Mouse (Mus musculus) neural tube, embryonic 12.5 days (tissue): ENCODE data around the gene Pkig. TPM values are rescaled to one million over a fixed set of nuclear protein-coding genes. Genes with fewer than 3 reads are reported as not detected.
A peak's percentile ranks its signal among the peaks of the same experiment; 100 is the strongest.
"Not testable (repeated sequence)": the region's sequence is repeated elsewhere in the genome, so short reads cannot be mapped to it uniquely, and the experiment has no call there.

Experiments used
- ATAC-seq: fragments of 200-750 bp; cut with Nextera tagmentation; 2 replicates; pipeline ENCODE4 v1.8.0; 2017; ENCODE audit warnings: low read depth, mild to moderate bottlenecking, moderate TSS enrichment, moderate library complexity; ENCODE audit not compliant: low FRiP score
- H3K27ac ChIP-seq: fragments of 300-500 bp; sonication (generic); 2 replicates; pipeline ENCODE4 v1.5.1; 2016
- H3K27me3 ChIP-seq: fragments of 300-500 bp; sonication (generic); replicated peaks from 2 replicates; pipeline ENCODE4 v1.6.1; 2016; ENCODE audit warnings: mild to moderate bottlenecking
- H3K36me3 ChIP-seq: fragments of 300-500 bp; sonication (generic); 2 replicates; pipeline ENCODE4 v1.6.1; 2016; ENCODE audit warnings: mild to moderate bottlenecking
- H3K4me1 ChIP-seq: fragments of 300-500 bp; sonication (generic); 2 replicates; pipeline ENCODE4 v1.6.1; 2016
- H3K4me2 ChIP-seq: fragments of 300-500 bp; sonication (generic); replicated peaks from 2 replicates; pipeline ENCODE4 v1.6.1; 2016; ENCODE audit warnings: mild to moderate bottlenecking
- H3K4me3 ChIP-seq: fragments of 300-500 bp; sonication (generic); 2 replicates; pipeline ENCODE4 v1.5.1; 2016
- H3K9ac ChIP-seq: fragments of 300-500 bp; sonication (generic); 2 replicates; pipeline ENCODE4 v1.6.1; 2016; ENCODE audit warnings: mild to moderate bottlenecking
- H3K9me3 ChIP-seq: fragments of 300-500 bp; sonication (generic); 2 replicates; pipeline ENCODE4 v1.6.1; 2016; ENCODE audit warnings: mild to moderate bottlenecking
- WGBS: fragments of 180-500 bp; shearing (Covaris S2); methylation state at CpG from one replicate; pipeline ENCODE4 v1.1.7; 2016; 5-methylcytosine and 5-hydroxymethylcytosine counted together
- polyA plus RNA-seq: library from polyadenylated mRNA; unstranded; fragments of >200 nt; fragmentation: Nextera tagmentation; extraction: Ambion mirVana; gene quantifications from 2 replicates; pipeline ENCODE4 v1.2.1, GENCODE M21; 2016

Pkig gene
- polyA plus RNA-seq, 1 experiment from 2014 or later, result 124 TPM

DNA sequence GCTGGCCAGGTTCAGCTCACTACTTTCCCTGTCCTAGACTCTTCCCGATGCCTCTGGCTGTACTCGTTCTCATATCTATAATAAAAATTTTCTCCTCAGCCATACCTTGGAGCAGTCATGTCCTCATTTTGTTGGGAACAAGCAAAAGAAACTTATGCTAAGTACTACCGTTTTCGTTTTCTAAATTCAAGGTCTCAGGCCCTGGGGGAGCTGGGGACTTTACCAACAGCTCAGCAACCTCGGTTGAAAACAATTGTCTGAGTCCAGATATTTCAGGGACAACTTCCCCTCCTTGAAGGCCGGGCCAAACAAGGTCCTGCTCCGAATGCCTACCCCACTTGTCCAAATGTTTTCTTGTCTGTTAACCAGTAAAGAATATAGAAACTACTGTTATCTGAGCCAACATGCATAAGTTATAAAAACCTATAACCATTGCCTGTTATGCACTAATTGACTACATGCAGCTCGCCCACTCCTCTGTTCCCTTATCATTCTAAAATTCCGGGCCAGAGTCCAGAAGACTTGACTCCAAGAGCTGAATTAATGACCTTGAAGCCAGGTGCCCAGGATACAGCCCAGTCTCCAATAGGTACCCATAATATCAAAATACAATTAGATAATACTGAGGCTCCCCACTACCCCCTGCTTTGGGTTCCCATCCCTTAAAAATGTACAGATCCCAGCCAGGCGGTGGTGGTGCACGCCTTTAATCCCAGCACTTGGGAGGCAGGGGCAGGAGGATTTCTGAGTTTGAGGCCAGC, 12.3 kb upstream of the Pkig start:
- Histone ChIP-seq H3K27me3 (no peaks in the 10 kb centered on the region), H3K4me2 (no peak overlapping the region), H3K4me3 (no peak overlapping the region), H3K9me3 (0 out of 2 replicates have a peak, but pooled peaks cover 8% of the 10 kb centered on the region), H3K4me1 (peaks cover 18% of the 10 kb centered on the region), H3K36me3 (no peaks in the 10 kb centered on the region), H3K27ac (no peak overlapping the region), H3K9ac (no peak overlapping the region)
- 84% methylated on average over 11 of the region's 11 CpGs for WGBS
- no peak for ATAC-seq

DNA sequence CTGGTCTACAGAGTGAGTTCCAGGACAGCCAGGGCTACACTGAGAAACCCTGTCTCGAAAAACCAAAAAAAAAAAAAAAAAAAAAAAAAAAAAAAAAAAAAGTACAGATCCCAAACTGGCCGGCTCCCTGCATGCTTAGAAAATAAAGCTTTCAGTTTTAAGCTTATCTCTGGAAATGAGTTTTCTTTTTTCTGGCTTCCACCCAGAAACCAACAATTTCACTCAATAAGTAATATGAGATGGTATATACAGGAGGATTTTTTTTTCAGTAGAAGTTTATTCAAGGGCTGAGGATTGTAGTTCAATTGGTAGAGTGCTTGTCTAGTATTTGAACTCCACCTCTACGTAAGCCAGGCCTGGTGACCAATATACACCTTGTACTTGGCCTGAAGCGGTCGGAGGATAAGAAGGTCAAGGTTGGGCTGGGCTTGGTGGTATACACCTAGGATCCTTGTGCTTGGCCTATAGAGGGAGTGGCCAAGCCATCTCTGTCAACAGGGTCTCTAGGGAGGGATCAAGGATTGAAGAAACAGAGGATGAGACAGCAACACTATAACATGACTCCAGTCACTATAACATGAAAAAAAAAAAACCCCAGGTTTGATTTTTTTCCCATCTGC, 11.6 kb upstream of the Pkig start:
- H3K9ac ChIP-seq, result no peak overlapping the region
- H3K4me1 ChIP-seq, result peaks cover 18% of the 10 kb centered on the region
- H3K27me3 ChIP-seq, result no peaks in the 10 kb centered on the region
- 91% methylated on average over 5 of the region's 5 CpGs for WGBS
- no peak overlapping the region for H3K4me2 ChIP-seq
- ATAC-seq, result no peak
- H3K27ac ChIP-seq, result no peak overlapping the region
- H3K9me3 ChIP-seq, result 0 out of 2 replicates have a peak, but pooled peaks cover 8% of the 10 kb centered on the region
- H3K4me3 ChIP-seq, result no peak overlapping the region
- no peaks in the 10 kb centered on the region for H3K36me3 ChIP-seq

DNA sequence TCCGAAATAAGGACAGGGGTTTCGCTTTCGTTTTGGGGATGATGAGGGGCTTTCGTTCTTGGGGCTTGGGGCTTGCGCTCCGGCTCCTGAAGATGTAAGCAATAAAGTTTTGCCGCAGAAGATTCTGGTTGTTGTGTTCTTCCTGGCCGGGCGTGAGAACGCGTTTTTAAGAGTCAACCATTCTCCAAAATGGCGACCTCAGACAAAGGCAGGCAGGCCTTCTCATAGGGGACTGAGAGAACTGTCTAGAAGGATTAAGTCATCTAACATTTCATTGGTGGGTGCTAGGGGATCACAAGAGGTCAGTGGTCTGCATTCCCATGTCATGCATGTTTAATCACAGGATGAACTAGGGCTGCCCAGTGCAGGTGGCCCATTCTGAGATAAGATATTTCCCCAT, 2.5 kb upstream of the Pkig start:
- H3K4me3 ChIP-seq, H3K27ac ChIP-seq, H3K4me2 ChIP-seq, H3K27me3 ChIP-seq, H3K36me3 ChIP-seq, H3K9ac ChIP-seq, ATAC-seq, H3K9me3 ChIP-seq: not testable (repeated sequence)
- 96% methylated on average over 9 of the region's 12 CpGs for WGBS
- H3K4me1 ChIP-seq, result peaks cover 13% of the 10 kb centered on the region

DNA sequence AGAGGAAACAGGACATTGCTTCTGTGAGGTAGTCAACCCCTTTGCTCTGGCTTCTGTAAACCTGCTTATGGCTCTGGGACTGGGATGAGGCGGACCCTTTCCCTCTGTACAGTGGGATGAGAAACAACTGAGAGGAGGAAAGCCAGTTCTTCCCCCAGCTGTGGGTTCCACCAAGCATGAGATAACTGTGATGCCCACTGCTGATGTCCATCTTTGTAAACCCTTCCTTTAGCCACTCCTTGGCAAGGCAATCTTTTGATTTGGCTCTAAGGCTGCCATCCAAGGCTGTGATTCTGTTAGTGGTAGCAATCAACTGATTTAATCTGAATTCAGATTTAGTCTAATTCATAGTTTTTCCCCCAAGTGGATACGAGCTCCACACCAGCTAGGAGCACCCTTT, 700 bp upstream of the Pkig start:
- H3K4me3 ChIP-seq, result no peak overlapping the region
- no peak for ATAC-seq
- no peak overlapping the region for H3K4me2 ChIP-seq
- no peaks in the 10 kb centered on the region for H3K9me3 ChIP-seq
- no peak overlapping the region for H3K27ac ChIP-seq
- H3K9ac ChIP-seq, result no peak overlapping the region
- no peaks in the 10 kb centered on the region for H3K36me3 ChIP-seq
- peaks cover 17% of the 10 kb centered on the region for H3K4me1 ChIP-seq
- no peaks in the 10 kb centered on the region for H3K27me3 ChIP-seq
- WGBS, result 92% methylated on average over 2 of the region's 2 CpGs

DNA sequence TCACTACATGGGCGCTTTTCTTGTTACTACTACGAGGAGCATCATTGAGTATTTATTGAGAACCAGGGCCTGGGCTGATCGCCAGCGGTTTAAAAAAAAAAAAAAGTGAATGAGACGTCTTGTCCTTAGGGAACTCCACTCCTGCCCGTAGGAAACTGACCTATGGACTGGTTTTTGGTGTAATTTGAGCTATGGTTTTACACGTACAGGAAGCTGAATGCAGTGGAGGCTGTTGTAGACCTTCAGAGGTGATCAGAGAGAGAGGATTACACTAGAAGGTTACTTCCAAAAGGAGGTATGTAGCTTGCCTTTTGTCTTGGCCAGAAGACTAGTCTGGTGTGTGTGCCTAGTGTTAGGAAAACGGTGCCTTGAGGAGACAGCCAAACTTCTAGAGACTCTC, 755 bp downstream of the Pkig start:
- Histone ChIP-seq H3K4me1 (peaks cover 17% of the 10 kb centered on the region), H3K4me3 (peak overlapping the region; percentile 82), H3K36me3 (no peaks in the 10 kb centered on the region), H3K9me3 (no peaks in the 10 kb centered on the region), H3K27me3 (no peaks in the 10 kb centered on the region), H3K4me2 (peak overlapping the region; percentile 59), H3K9ac (peak overlapping the region; percentile 78; the same call in 1 of the 2 replicates), H3K27ac (no peak overlapping the region)
- no peak for ATAC-seq
- under 1% methylated on average over 8 of the region's 8 CpGs for WGBS

DNA sequence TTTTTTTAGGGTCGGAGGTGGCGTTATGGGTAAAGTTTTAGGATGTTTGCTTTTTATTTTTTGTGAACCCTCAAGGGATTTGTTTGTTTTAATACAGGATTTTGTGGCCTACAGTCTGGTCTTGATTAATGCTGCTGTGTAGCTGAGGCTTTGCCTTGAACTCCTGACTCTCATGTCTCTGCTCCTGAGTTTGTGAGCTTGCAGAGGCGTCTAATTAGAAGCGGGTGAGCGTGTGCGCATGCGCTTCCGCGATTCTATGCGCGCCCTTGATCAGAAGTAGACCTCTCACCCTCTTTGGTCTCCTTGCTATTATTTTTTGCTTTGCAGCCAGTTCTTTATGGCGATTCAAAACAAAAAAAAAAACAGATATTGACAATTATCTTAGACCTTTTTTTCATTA, 1.2 kb downstream of the Pkig start:
- Histone ChIP-seq H3K4me3 (peak overlapping the region; percentile 82; the same call in 1 of the 2 replicates), H3K27me3 (no peaks in the 10 kb centered on the region), H3K27ac (no peak overlapping the region), H3K4me1 (peaks cover 17% of the 10 kb centered on the region), H3K36me3 (no peaks in the 10 kb centered on the region), H3K9me3 (no peaks in the 10 kb centered on the region), H3K4me2 (peak overlapping the region; percentile 59), H3K9ac (no peak overlapping the region)
- 85% methylated on average over 12 of the region's 12 CpGs for WGBS
- ATAC-seq, result no peak

DNA sequence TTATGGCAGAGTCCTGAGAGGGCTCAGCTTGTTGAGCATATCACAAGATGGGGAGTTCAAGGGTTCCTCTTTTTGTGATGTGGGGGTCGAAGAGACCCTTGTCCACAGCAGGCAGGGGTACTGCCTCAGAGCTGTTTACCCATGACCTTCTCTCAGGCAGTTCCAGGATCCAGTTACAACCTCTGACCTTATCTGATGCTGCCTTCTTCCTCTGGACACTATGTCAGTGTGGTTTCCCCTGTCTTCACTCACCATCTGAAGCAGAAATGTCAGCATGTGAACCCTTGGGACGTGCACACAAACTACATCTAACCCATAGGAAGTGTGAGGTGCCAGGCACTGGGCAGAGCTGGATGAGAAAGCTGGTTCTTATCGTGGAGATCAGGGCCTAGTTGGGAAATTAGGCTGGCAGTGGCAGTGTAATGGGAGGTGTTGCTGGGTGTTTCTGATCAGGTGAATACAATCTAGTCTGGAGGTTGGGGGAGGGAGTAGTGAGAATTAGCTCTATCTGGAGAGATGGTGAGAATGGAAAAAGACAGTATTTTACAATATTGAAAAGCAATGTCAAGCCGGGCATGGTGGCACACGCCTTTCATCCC, 2.0 kb downstream of the Pkig start:
- 87% methylated on average over 5 of the region's 5 CpGs for WGBS
- ATAC-seq, result no peak
- no peak overlapping the region for H3K4me3 ChIP-seq
- H3K9ac ChIP-seq, result no peak overlapping the region
- H3K9me3 ChIP-seq, result no peaks in the 10 kb centered on the region
- H3K27ac ChIP-seq, result no peak overlapping the region
- peaks cover 17% of the 10 kb centered on the region for H3K4me1 ChIP-seq
- no peak overlapping the region for H3K4me2 ChIP-seq
- no peaks in the 10 kb centered on the region for H3K36me3 ChIP-seq
- H3K27me3 ChIP-seq, result no peaks in the 10 kb centered on the region

DNA sequence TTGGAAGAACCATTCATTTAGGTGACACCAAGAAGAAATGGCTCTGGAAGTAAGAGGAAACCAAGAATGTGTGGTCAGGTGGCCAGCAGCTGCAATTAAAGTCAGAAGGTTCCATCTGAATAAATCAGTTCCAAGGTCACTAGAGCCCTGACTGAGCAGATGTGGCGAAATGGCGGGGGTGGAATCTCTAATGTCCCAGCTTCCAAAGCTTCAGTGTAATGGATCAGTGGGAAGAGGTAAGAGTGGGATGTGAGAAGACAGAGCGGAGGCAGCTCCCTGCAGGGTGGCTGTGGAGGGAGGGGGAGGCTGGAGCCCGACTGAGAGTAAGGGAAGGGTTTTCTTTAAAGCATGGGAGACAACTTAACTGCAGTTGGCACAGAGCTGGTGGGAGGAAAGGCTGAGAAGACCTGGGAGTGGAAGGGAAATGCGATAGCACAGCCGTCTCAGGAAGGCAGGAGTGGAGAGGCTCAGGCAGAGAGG, 3.2 kb downstream of the Pkig start:
- ATAC-seq, result no peak
- Histone ChIP-seq H3K4me1 (peaks cover 17% of the 10 kb centered on the region), H3K36me3 (no peaks in the 10 kb centered on the region), H3K4me3 (no peak overlapping the region), H3K9ac (no peak overlapping the region), H3K9me3 (no peaks in the 10 kb centered on the region), H3K27ac (no peak overlapping the region), H3K27me3 (no peaks in the 10 kb centered on the region), H3K4me2 (no peak overlapping the region)
- 47% methylated on average over 6 of the region's 6 CpGs for WGBS

DNA sequence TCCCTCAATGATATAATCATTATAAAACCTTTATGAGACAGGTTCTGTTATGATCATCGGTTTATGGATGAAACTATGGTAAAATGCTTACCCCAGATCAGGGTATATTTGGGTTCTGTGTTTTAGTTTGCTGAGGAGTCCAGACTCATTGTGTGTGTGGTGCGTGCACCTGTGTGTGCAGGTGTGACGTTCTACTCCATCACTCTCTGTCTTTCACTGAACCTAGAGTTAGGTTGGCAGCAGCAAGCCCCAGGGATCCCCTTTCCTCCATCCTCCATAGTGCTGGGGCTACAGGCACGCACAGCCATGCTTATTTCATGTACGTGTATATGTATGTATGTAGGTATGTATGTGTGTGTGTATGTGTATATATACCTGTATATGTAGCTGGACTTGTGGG, 3.9 kb downstream of the Pkig start:
- Histone ChIP-seq H3K4me3 (no peak overlapping the region), H3K9me3 (no peaks in the 10 kb centered on the region), H3K27ac (no peak overlapping the region), H3K36me3 (no peaks in the 10 kb centered on the region), H3K4me2 (no peak overlapping the region), H3K27me3 (no peaks in the 10 kb centered on the region), H3K4me1 (peaks cover 17% of the 10 kb centered on the region), H3K9ac (no peak overlapping the region)
- 96% methylated on average over 5 of the region's 5 CpGs for WGBS
- ATAC-seq, result no peak

DNA sequence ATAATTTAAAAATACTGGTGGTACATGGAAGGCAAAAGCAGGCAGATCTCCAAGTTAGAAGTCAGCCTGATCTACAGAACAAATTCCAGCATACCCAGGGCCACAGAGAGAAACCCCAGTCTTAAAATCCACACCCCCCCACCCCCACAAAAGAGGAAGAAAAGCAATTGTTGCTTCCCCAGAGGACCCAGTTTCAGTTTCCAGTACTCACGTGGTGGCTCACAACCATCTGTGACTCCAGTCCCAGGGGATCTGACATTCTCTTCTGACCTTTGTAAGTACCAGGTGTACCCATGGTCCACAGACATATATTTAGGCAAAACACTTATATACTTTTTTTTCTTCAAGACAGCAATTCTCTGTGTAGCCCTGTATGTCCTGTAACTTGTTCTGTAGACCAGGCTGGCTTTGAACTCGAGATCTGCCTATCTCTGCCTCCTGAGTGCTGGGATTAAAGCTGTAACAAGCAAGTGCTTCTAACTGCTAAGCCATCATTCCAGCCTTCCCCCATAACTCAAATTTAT, 4.6 kb downstream of the Pkig start:
- ATAC-seq, result no peak
- Histone ChIP-seq H3K4me2 (no peak overlapping the region), H3K27ac (no peak overlapping the region), H3K4me3 (no peak overlapping the region), H3K9ac (no peak overlapping the region), H3K9me3 (no peaks in the 10 kb centered on the region), H3K36me3 (no peaks in the 10 kb centered on the region), H3K4me1 (peaks cover 17% of the 10 kb centered on the region), H3K27me3 (no peaks in the 10 kb centered on the region)
- WGBS, result 71% methylated on average over 2 of the region's 2 CpGs

DNA sequence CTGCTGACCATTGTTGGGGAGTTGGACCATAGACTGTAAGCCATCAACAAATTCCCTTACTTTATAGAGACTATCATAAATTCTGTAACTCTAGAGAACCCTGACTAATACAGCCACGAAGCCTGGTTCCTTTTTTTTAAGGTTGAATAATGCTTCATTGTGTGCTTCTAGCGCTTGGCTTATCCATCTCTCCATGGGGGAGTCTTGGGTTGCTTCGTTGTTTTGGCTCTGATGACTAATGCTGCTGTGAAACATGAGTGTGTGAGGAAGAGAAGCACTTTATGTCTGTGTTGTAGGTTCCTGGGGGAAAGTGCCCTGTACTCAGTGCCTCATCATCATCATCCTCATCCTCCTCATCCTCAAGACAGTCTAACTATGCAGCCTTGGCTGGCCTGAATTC, 5.7 kb downstream of the Pkig start:
- Histone ChIP-seq H3K36me3 (no peaks in the 10 kb centered on the region), H3K27ac (no peak overlapping the region), H3K9ac (no peak overlapping the region), H3K4me2 (no peak overlapping the region), H3K9me3 (no peaks in the 10 kb centered on the region), H3K4me3 (no peak overlapping the region), H3K4me1 (peaks cover 16% of the 10 kb centered on the region), H3K27me3 (no peaks in the 10 kb centered on the region)
- ATAC-seq, result no peak
- 40% methylated on average over 3 of the region's 3 CpGs for WGBS

DNA sequence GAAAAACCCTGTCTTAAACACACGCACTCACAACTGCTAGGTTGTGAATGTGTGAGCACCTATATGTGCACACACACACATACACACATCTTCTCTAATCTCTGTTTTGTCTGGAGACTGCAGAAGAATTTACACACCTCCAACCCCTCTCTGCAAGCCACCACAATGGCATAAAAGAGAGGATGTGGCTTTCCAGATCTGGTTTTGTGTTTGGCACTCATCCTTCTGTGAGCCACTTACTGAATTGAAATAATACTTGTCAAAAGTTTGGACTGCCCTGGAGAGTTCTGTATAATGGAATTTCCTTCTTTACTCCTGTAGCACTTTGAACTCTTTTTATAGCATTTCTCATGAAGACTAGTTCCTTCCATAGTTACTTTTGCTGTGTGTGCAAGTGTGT, 8.9 kb downstream of the Pkig start:
- Histone ChIP-seq H3K9me3 (no peaks in the 10 kb centered on the region), H3K4me1 (no peaks in the 10 kb centered on the region; the same call in 1 of the 2 replicates), H3K9ac (no peak overlapping the region), H3K4me3 (no peak overlapping the region), H3K27me3 (no peaks in the 10 kb centered on the region), H3K36me3 (no peaks in the 10 kb centered on the region), H3K27ac (no peak overlapping the region), H3K4me2 (no peak overlapping the region)
- 90% methylated on average over 1 of the region's 1 CpGs for WGBS
- no peak for ATAC-seq
